Mouse (Mus musculus) bone marrow, adult 2 months (tissue): Measurements from ENCODE around the gene Mfsd14a.

Experiments
- CTCF ChIP-seq: fragments of 200-500 bp; IDR thresholded peaks from 2 replicates; pipeline ENCODE4 v1.5.1; 2011; ENCODE audit warnings: low read length, control low read depth; ENCODE audit not compliant: control insufficient read depth, insufficient read depth
- POLR2A ChIP-seq: fragments of 200-500 bp; IDR thresholded peaks from 2 replicates; pipeline ENCODE4 v1.6.1; 2011; ENCODE audit warnings: low read depth, mild to moderate bottlenecking, control low read depth, low read length, borderline replicate concordance; ENCODE audit not compliant: control insufficient read depth

GRCm38 (mm10) chr3:116658928-116659565, 3.4 kb downstream of the Mfsd14a start:
- TF ChIP-seq POLR2A (no peak), CTCF (no peak)
